Mouse (Mus musculus): ENCODE data around the gene Chrnd. TPM values are rescaled to one million over a fixed set of nuclear protein-coding genes. Genes with fewer than 3 reads are reported as not detected.
A peak's percentile ranks its signal among the peaks of the same experiment; 100 is the strongest.

Chrnd gene
- polyA plus RNA-seq, 1 experiment from 2014 or later, result 1.7 TPM

GRCm38 (mm10) chr1:87164164-87164795, 26.1 kb upstream of the Chrnd start:
- Histone ChIP-seq H3K9ac (replicated peaks) (no peak overlapping the region), H3K9me3 (no peaks in the 10 kb centered on the region), H3K4me3 (replicated peaks) (no peak overlapping the region), H3K4me1 (replicated peaks) (peaks cover 11% of the 10 kb centered on the region), H3K4me2 (no peak overlapping the region), H3K27ac (no peak overlapping the region), H3K27me3 (peaks cover 95% of the 10 kb centered on the region), H3K36me3 (no peaks in the 10 kb centered on the region)
- 23% methylated on average over 11 of the region's 11 CpGs for WGBS
- no peak for ATAC-seq (ENCODE audit: insufficient number of reproducible peaks, insufficient read depth, low FRiP score, low TSS enrichment, low read depth)

GRCm38 (mm10) chr1:87164796-87165184, 25.6 kb upstream of the Chrnd start:
- no peaks in the 10 kb centered on the region for H3K9me3 ChIP-seq
- H3K4me3 ChIP-seq (replicated peaks), result no peak overlapping the region
- WGBS, result 46% methylated on average over 9 of the region's 9 CpGs
- no peaks in the 10 kb centered on the region for H3K36me3 ChIP-seq
- no peak overlapping the region for H3K9ac ChIP-seq (replicated peaks)
- no peak overlapping the region for H3K4me2 ChIP-seq
- ATAC-seq (ENCODE audit: insufficient number of reproducible peaks, insufficient read depth, low FRiP score, low TSS enrichment, low read depth), result no peak
- H3K27me3 ChIP-seq, result peaks cover 97% of the 10 kb centered on the region
- peaks cover 16% of the 10 kb centered on the region for H3K4me1 ChIP-seq (replicated peaks)
- H3K27ac ChIP-seq, result no peak overlapping the region

GRCm38 (mm10) chr1:87170458-87170857, 19.9 kb upstream of the Chrnd start:
- no peak overlapping the region for H3K27ac ChIP-seq
- peak; percentile 24; the same call in 1 of the 2 replicates for ATAC-seq (ENCODE audit: insufficient number of reproducible peaks, insufficient read depth, low FRiP score, low TSS enrichment, low read depth)

GRCm38 (mm10) chr1:87171312-87171711, 19.1 kb upstream of the Chrnd start:
- Histone ChIP-seq H3K9ac (replicated peaks) (no peak overlapping the region), H3K9me3 (no peaks in the 10 kb centered on the region), H3K4me1 (replicated peaks) (peaks cover 32% of the 10 kb centered on the region), H3K4me3 (replicated peaks) (no peak overlapping the region), H3K27me3 (peaks cover 80% of the 10 kb centered on the region), H3K36me3 (no peaks in the 10 kb centered on the region), H3K27ac (no peak overlapping the region), H3K4me2 (no peak overlapping the region)
- no peak for ATAC-seq (ENCODE audit: insufficient number of reproducible peaks, insufficient read depth, low FRiP score, low TSS enrichment, low read depth)
- WGBS, result 86% methylated on average over 1 of the region's 1 CpGs

More at GRCm38 (mm10) chr1:87170458-87170857, 19.9 kb upstream of the Chrnd start:
- 8% methylated on average over 19 of the region's 19 CpGs for WGBS
- peaks cover 88% of the 10 kb centered on the region for H3K27me3 ChIP-seq
- no peaks in the 10 kb centered on the region for H3K9me3 ChIP-seq
- no peak overlapping the region for H3K9ac ChIP-seq (replicated peaks)
- peaks cover 24% of the 10 kb centered on the region for H3K4me1 ChIP-seq (replicated peaks)
- peak overlapping the region; percentile 34 for H3K4me2 ChIP-seq
- no peaks in the 10 kb centered on the region for H3K36me3 ChIP-seq
- H3K4me3 ChIP-seq (replicated peaks), result no peak overlapping the region

GRCm38 (mm10) chr1:87172316-87172715, 18.1 kb upstream of the Chrnd start:
- ATAC-seq (ENCODE audit: insufficient number of reproducible peaks, insufficient read depth, low FRiP score, low TSS enrichment, low read depth), result no peak
- H3K27ac ChIP-seq, result no peak overlapping the region
- no peak overlapping the region for H3K4me3 ChIP-seq (replicated peaks)
- H3K9ac ChIP-seq (replicated peaks), result no peak overlapping the region
- no peak overlapping the region for H3K4me2 ChIP-seq
- no peaks in the 10 kb centered on the region for H3K36me3 ChIP-seq
- WGBS, result 27% methylated on average over 9 of the region's 9 CpGs
- H3K9me3 ChIP-seq, result no peaks in the 10 kb centered on the region
- peaks cover 34% of the 10 kb centered on the region for H3K4me1 ChIP-seq (replicated peaks)
- peaks cover 74% of the 10 kb centered on the region for H3K27me3 ChIP-seq

GRCm38 (mm10) chr1:87174006-87174955, 16.1 kb upstream of the Chrnd start:
- H3K27ac ChIP-seq, result no peak overlapping the region
- peaks cover 33% of the 10 kb centered on the region for H3K4me1 ChIP-seq (replicated peaks)
- no peak overlapping the region for H3K4me3 ChIP-seq (replicated peaks)
- peak overlapping the region; percentile 22; the same call in 1 of the 2 replicates for H3K4me2 ChIP-seq
- 24% methylated on average over 28 of the region's 28 CpGs for WGBS
- H3K36me3 ChIP-seq, result no peaks in the 10 kb centered on the region
- ATAC-seq (ENCODE audit: insufficient number of reproducible peaks, insufficient read depth, low FRiP score, low TSS enrichment, low read depth), result no peak
- H3K27me3 ChIP-seq, result peaks cover 57% of the 10 kb centered on the region
- H3K9me3 ChIP-seq, result no peaks in the 10 kb centered on the region
- no peak overlapping the region for H3K9ac ChIP-seq (replicated peaks)

GRCm38 (mm10) chr1:87175852-87176292, 14.5 kb upstream of the Chrnd start:
- no peak overlapping the region for H3K4me3 ChIP-seq (replicated peaks)
- H3K36me3 ChIP-seq, result no peaks in the 10 kb centered on the region
- H3K9ac ChIP-seq (replicated peaks), result no peak overlapping the region
- H3K27ac ChIP-seq, result no peak overlapping the region
- H3K4me1 ChIP-seq (replicated peaks), result peaks cover 18% of the 10 kb centered on the region
- no peaks in the 10 kb centered on the region for H3K9me3 ChIP-seq
- ATAC-seq (ENCODE audit: insufficient number of reproducible peaks, insufficient read depth, low FRiP score, low TSS enrichment, low read depth), result peak; percentile 72
- peaks cover 52% of the 10 kb centered on the region for H3K27me3 ChIP-seq
- peak overlapping the region; percentile 28; the same call in 1 of the 2 replicates for H3K4me2 ChIP-seq
- 9% methylated on average over 11 of the region's 11 CpGs for WGBS

- WGBS, result 55% methylated on average over 5 of the region's 5 CpGs
- ATAC-seq (ENCODE audit: insufficient number of reproducible peaks, insufficient read depth, low FRiP score, low TSS enrichment, low read depth), result no peak
- Histone ChIP-seq H3K4me1 (replicated peaks) (peaks cover 8% of the 10 kb centered on the region), H3K36me3 (no peaks in the 10 kb centered on the region), H3K4me2 (no peak overlapping the region), H3K9ac (replicated peaks) (no peak overlapping the region), H3K27me3 (peaks cover 66% of the 10 kb centered on the region), H3K27ac (no peak overlapping the region), H3K4me3 (replicated peaks) (no peak overlapping the region), H3K9me3 (no peaks in the 10 kb centered on the region)
These were observed 9.5 kb upstream of the Chrnd start for GRCm38 (mm10) chr1:87180896-87181295.

GRCm38 (mm10) chr1:87183013-87183412, 7.4 kb upstream of the Chrnd start, which contains the start of gene Prss56:
Gene Prss56, plus strand, starts transcription at chr1:87183313.
- Histone ChIP-seq H3K27ac (no peak within 1 kb of the TSS), H3K9ac (replicated peaks) (no peak within 1 kb of the TSS), H3K4me3 (replicated peaks) (no peak within 1 kb of the TSS), H3K9me3 (no peaks in the 10 kb centered on the region), H3K27me3 (peaks cover 79% of the 10 kb centered on the region), H3K36me3 (no peaks in the 10 kb centered on the region), H3K4me1 (replicated peaks) (peaks cover 10% of the 10 kb centered on the region; the same call in 1 of the 2 replicates), H3K4me2 (no peak within 1 kb of the TSS)
- no peak for ATAC-seq (ENCODE audit: insufficient number of reproducible peaks, insufficient read depth, low FRiP score, low TSS enrichment, low read depth)
- 29% methylated on average over 9 of the region's 9 CpGs for WGBS

- H3K4me2 ChIP-seq, result 0 out of 2 replicates have a peak overlapping the region, but pooled peaks have one; percentile 15
- H3K9me3 ChIP-seq, result no peaks in the 10 kb centered on the region
- ATAC-seq (ENCODE audit: insufficient number of reproducible peaks, insufficient read depth, low FRiP score, low TSS enrichment, low read depth), result no peak
- H3K4me1 ChIP-seq (replicated peaks), result peaks cover 10% of the 10 kb centered on the region; the same call in 1 of the 2 replicates
- H3K9ac ChIP-seq (replicated peaks), result no peak overlapping the region
- H3K27me3 ChIP-seq, result peaks cover 90% of the 10 kb centered on the region
- WGBS, result 28% methylated on average over 15 of the region's 15 CpGs
- no peak overlapping the region for H3K27ac ChIP-seq
- H3K36me3 ChIP-seq, result no peaks in the 10 kb centered on the region
- no peak overlapping the region for H3K4me3 ChIP-seq (replicated peaks)
These were observed 6.2 kb upstream of the Chrnd start for GRCm38 (mm10) chr1:87183998-87184750.
